Mouse (Mus musculus) bone marrow, adult 2 months (tissue): ENCODE data around the gene Dock3.

Experiments
- CTCF ChIP-seq: fragments of 200-500 bp; IDR thresholded peaks from 2 replicates; pipeline ENCODE4 v1.5.1; 2011; ENCODE audit warnings: low read length, control low read depth; ENCODE audit not compliant: control insufficient read depth, insufficient read depth
- POLR2A ChIP-seq: fragments of 200-500 bp; IDR thresholded peaks from 2 replicates; pipeline ENCODE4 v1.6.1; 2011; ENCODE audit warnings: low read depth, mild to moderate bottlenecking, control low read depth, low read length, borderline replicate concordance; ENCODE audit not compliant: control insufficient read depth

GRCm38 (mm10) chr9:106883085-106883484 is 348.6 kb downstream of the Dock3 start:
- TF ChIP-seq CTCF (no peak), POLR2A (no peak)
